Mouse (Mus musculus): ENCODE results near the gene Rbks. TPM values are rescaled to one million over a fixed set of nuclear protein-coding genes. Genes with fewer than 3 reads are reported as not detected.

Gene Rbks
- polyA plus RNA-seq, 1 experiment from 2014 or later, result 3.0 TPM

DNA sequence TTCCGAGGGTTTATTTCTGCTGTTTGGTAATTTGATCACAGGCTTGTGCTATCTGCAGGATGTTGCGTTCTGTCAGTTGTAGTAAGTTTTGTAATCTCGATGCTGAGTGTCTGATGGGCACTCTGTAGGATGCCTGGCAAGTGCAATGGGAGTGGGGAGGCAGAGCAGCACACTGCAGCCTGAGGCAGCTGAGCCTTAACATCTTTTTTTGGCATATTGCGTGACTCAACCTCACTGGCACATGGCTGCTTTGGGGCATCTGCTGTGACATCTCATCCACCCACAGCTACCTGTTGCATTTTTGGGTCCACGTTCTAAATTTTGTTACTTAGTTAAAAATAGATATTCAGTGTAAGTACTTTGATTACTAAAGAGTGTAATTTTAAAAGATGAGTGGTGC, 7.5 kb upstream of the Rbks start:
- Histone ChIP-seq H3K27me3 (no peaks in the 10 kb centered on the region), H3K4me2 (no peak overlapping the region), H3K4me3 (no peak overlapping the region), H3K36me3 (no peaks in the 10 kb centered on the region), H3K9ac (no peak overlapping the region), H3K9me3 (no peaks in the 10 kb centered on the region), H3K4me1 (replicated peaks) (no peaks in the 10 kb centered on the region), H3K27ac (replicated peaks) (no peak overlapping the region)
- ATAC-seq (ENCODE audit: low FRiP score, low read depth), result no peak
- WGBS, result 91% methylated on average over 5 of the region's 5 CpGs

DNA sequence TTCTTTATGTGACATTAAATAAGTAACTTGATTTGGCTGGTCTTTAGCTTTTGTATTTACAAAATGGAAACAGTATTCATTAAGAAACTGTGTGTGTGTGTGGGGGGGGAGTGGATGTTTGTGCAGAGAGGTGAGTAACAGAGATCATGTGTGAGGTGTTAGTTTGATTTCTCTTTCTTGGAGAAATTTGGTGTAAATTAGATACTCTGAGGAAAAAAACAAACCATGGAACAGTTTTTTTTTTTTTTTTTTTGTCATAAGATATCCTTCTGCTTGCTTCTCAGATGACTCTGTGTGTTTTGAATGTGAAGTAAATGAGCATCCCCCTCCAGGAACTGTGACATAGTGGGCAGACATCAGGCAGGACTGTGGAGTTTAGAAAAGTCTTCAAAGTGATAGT, 2.0 kb upstream of the Rbks start:
- no peak for ATAC-seq (ENCODE audit: low FRiP score, low read depth)
- Histone ChIP-seq H3K9me3 (no peaks in the 10 kb centered on the region), H3K4me3 (no peak overlapping the region), H3K36me3 (no peaks in the 10 kb centered on the region), H3K9ac (no peak overlapping the region), H3K27me3 (no peaks in the 10 kb centered on the region), H3K4me2 (no peak overlapping the region), H3K4me1 (replicated peaks) (0 out of 2 replicates have a peak, but pooled peaks cover 11% of the 10 kb centered on the region), H3K27ac (replicated peaks) (no peak overlapping the region)

GRCm38 (mm10) chr5:31698931-31699330, 1.5 kb upstream of the Rbks start:
- ATAC-seq (ENCODE audit: low FRiP score, low read depth), result no peak
- no peaks in the 10 kb centered on the region for H3K9me3 ChIP-seq
- H3K27me3 ChIP-seq, result no peaks in the 10 kb centered on the region
- no peak overlapping the region for H3K27ac ChIP-seq (replicated peaks)
- 39% methylated on average over 4 of the region's 4 CpGs for WGBS
- peak overlapping the region; percentile 87 for H3K4me3 ChIP-seq
- no peak overlapping the region for H3K9ac ChIP-seq
- H3K4me1 ChIP-seq (replicated peaks), result 0 out of 2 replicates have a peak, but pooled peaks cover 11% of the 10 kb centered on the region
- H3K36me3 ChIP-seq, result no peaks in the 10 kb centered on the region
- H3K4me2 ChIP-seq, result peak overlapping the region; percentile 81

GRCm38 (mm10) chr5:31698297-31698726, 885 bp upstream of the Rbks start:
- WGBS, result 5% methylated on average over 16 of the region's 16 CpGs
- peak; percentile 84 for ATAC-seq (ENCODE audit: low FRiP score, low read depth)
- peak overlapping the region; percentile 94 for H3K27ac ChIP-seq (replicated peaks)

DNA sequence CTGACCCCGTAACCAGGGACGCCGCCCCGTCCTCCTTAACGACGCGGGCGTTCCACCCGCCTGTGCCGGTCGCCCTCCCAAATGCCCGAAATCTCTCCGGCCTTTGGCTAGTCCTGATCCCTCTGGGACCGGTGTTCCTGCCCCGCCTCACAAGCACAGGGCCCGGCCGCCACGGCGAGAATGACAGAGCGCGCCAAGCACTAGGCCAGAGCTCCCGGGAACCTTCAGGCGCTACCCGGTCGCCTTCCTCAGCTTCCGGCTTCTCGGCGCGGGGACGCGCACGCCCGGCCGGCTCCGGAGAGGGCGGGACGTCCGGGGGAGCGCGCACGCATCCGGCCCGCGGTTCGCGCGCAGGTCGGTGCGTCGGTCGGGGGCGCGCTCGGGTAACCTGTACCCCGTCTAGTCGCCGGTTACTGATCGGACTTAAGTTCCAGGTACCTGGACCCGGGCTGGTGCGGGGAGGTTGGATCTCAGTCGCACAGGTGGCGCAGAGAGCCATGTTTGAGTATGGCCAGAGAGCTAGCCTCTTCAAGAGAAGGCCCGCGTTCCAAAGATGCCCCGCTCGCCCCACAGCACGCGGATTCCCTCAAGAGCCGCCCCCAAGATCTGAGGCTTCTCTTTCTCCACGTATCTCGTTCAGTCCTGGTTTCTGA, 343 bp upstream of the Rbks start, which contains the start of gene Babam2:
TSS of gene Babam2 (plus strand) at position 41 of the 653 bp plus-strand sequence.
- H3K36me3 ChIP-seq, result no peaks in the 10 kb centered on the region
- H3K27me3 ChIP-seq, result no peaks in the 10 kb centered on the region
- WGBS, result under 1% methylated on average over 70 of the region's 71 CpGs
- H3K27ac ChIP-seq (replicated peaks), result peak within 1 kb of the TSS; percentile 94
- peak within 1 kb of the TSS; percentile 90 for H3K9ac ChIP-seq
- H3K4me3 ChIP-seq, result peak within 1 kb of the TSS; percentile 87
- peak within 1 kb of the TSS; percentile 81 for H3K4me2 ChIP-seq
- peak; percentile 96 for ATAC-seq (ENCODE audit: low FRiP score, low read depth)
- 0 out of 2 replicates have a peak, but pooled peaks cover 11% of the 10 kb centered on the region for H3K4me1 ChIP-seq (replicated peaks)
- no peaks in the 10 kb centered on the region for H3K9me3 ChIP-seq

More at GRCm38 (mm10) chr5:31698297-31698726, 885 bp upstream of the Rbks start:
- Histone ChIP-seq H3K9ac (peak overlapping the region; percentile 90), H3K4me2 (peak overlapping the region; percentile 81), H3K4me3 (peak overlapping the region; percentile 87), H3K9me3 (no peaks in the 10 kb centered on the region), H3K4me1 (replicated peaks) (0 out of 2 replicates have a peak, but pooled peaks cover 11% of the 10 kb centered on the region), H3K27me3 (no peaks in the 10 kb centered on the region), H3K36me3 (no peaks in the 10 kb centered on the region)

DNA sequence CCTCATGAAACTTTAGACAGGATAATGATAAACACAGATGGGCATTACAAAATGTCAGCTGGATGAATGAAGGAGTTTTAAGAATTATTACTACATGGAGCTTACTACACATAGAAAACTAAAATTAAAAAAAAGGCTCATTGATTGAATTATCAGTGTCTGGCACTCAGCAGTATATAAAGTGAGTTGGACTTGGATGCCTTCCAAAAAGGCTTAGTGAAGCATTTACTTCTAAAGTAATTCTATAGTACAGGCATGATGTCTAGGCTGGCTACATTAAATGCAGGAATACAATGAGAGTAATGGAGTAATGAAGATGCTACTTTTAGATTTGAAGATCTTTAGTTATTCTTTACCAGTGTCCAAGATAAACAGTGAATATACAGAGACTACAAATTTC, 4.2 kb downstream of the Rbks start:
- Histone ChIP-seq H3K27me3 (no peaks in the 10 kb centered on the region), H3K4me3 (no peak overlapping the region), H3K4me2 (no peak overlapping the region), H3K27ac (replicated peaks) (no peak overlapping the region), H3K9ac (no peak overlapping the region), H3K36me3 (no peaks in the 10 kb centered on the region), H3K4me1 (replicated peaks) (0 out of 2 replicates have a peak, but pooled peaks cover 5% of the 10 kb centered on the region), H3K9me3 (no peaks in the 10 kb centered on the region)
- no peak for ATAC-seq (ENCODE audit: low FRiP score, low read depth)

GRCm38 (mm10) chr5:31687972-31688371, 9.5 kb downstream of the Rbks start:
- H3K4me2 ChIP-seq, result no peak overlapping the region
- no peak overlapping the region for H3K9ac ChIP-seq
- H3K9me3 ChIP-seq, result no peaks in the 10 kb centered on the region
- no peak for ATAC-seq (ENCODE audit: low FRiP score, low read depth)
- 89% methylated on average over 3 of the region's 3 CpGs for WGBS
- H3K27ac ChIP-seq (replicated peaks), result no peak overlapping the region
- no peak overlapping the region for H3K4me3 ChIP-seq
- H3K27me3 ChIP-seq, result no peaks in the 10 kb centered on the region
- no peaks in the 10 kb centered on the region for H3K4me1 ChIP-seq (replicated peaks)
- H3K36me3 ChIP-seq, result no peaks in the 10 kb centered on the region

DNA sequence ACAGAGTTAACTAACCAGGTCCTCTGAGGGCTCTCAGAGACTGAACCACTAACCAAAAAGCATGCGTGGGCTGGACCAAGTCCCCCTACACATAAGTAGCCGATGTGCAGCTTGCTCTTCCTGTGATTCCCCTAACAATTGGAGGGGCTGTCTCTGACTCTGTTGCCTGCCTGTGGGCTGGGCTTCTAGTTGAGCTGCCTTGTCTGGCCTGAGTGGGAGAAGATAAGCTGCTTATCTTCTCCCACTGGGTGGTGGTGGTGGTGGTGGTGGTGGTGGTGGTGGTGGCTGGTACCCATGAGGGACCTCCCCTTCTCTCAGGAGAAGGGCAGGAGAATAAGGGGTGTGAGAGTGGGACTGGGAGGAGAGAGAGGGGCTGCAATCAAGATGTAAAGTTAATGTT, 11.4 kb downstream of the Rbks start:
- Histone ChIP-seq H3K36me3 (no peaks in the 10 kb centered on the region), H3K27me3 (no peaks in the 10 kb centered on the region), H3K4me3 (no peak overlapping the region), H3K4me2 (no peak overlapping the region), H3K9me3 (no peaks in the 10 kb centered on the region), H3K4me1 (replicated peaks) (no peaks in the 10 kb centered on the region), H3K27ac (replicated peaks) (no peak overlapping the region), H3K9ac (no peak overlapping the region)
- ATAC-seq (ENCODE audit: low FRiP score, low read depth), result no peak
- WGBS, result 64% methylated on average over 2 of the region's 2 CpGs

DNA sequence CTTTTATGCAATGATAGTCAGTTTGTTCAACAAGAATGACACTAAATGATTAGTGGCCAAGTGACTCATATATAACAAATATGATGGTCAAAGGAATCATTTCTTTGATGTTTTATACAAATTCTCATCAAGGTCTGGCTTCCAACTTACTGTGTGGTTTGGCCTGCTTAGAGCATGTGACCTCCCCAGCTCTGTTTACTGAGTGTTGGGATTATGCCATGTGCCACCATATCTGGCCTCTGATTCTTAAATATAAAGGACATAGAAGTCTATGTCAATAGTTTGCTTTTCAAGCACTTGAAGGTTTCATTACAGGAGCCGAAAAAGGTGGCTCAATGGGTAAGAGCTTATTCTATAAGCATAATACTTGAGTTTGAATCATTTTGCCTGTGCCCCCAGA, 15.1 kb downstream of the Rbks start:
- Histone ChIP-seq H3K4me1 (replicated peaks) (no peaks in the 10 kb centered on the region), H3K4me2 (no peak overlapping the region), H3K9ac (no peak overlapping the region), H3K36me3 (no peaks in the 10 kb centered on the region), H3K27ac (replicated peaks) (no peak overlapping the region), H3K9me3 (no peaks in the 10 kb centered on the region), H3K27me3 (no peaks in the 10 kb centered on the region), H3K4me3 (no peak overlapping the region)
- no peak for ATAC-seq (ENCODE audit: low FRiP score, low read depth)
- WGBS, result 91% methylated on average over 1 of the region's 1 CpGs

DNA sequence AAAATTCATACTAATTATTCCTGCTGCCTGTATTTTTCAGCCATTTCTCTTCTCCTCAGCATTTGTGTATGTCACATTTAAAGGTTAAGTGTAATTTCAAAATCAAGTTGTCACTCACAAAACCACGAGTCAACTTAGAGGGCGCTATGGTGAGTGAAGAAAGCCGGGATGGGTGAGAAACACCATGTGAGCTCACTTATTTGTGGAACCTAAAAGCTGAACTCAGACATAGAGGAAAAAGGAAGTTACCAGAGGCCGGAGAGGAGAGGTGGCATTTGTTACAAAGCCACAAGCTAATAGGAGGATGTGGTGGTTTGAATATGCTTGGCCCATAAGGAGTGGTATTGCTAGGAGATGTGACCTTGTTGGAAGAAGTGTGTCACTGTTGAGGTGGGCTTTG, 17.2 kb downstream of the Rbks start:
- no peaks in the 10 kb centered on the region for H3K9me3 ChIP-seq
- H3K9ac ChIP-seq, result no peak overlapping the region
- whole genome bisulfite sequencing, result 81% methylated on average over 4 of the region's 4 CpGs
- no peaks in the 10 kb centered on the region for H3K27me3 ChIP-seq
- H3K36me3 ChIP-seq, result no peaks in the 10 kb centered on the region
- no peak overlapping the region for H3K4me3 ChIP-seq
- no peak overlapping the region for H3K4me2 ChIP-seq
- H3K4me1 ChIP-seq (replicated peaks), result no peaks in the 10 kb centered on the region
- ATAC-seq (ENCODE audit: low FRiP score, low read depth), result no peak
- H3K27ac ChIP-seq (replicated peaks), result no peak overlapping the region

DNA sequence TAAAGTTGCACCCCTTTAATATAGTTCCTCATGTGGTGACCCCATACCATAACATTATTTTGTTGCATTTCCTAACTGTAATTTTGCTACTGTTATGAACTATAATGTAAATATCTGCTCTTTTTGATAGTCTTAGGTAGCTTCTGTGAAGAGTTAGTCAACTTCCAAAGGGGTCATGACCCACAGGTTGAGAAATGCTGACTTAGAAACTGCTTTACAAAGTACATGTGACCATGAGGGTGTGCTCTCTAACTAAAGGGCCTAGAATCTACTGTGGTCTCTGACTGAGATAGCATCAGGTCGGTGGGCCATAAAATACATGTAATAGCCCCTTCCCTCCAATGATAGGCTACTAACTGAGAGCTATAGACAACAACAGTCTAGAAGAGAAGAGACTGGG, 19.4 kb downstream of the Rbks start:
- ATAC-seq (ENCODE audit: low FRiP score, low read depth), result no peak
- no peak overlapping the region for H3K9ac ChIP-seq
- no peaks in the 10 kb centered on the region for H3K9me3 ChIP-seq
- H3K27me3 ChIP-seq, result no peaks in the 10 kb centered on the region
- no peaks in the 10 kb centered on the region for H3K36me3 ChIP-seq
- H3K4me2 ChIP-seq, result no peak overlapping the region
- WGBS, result 92% methylated on average over 1 of the region's 1 CpGs
- no peak overlapping the region for H3K27ac ChIP-seq (replicated peaks)
- H3K4me1 ChIP-seq (replicated peaks), result no peaks in the 10 kb centered on the region
- no peak overlapping the region for H3K4me3 ChIP-seq

- 71% methylated on average over 2 of the region's 2 CpGs for WGBS
Observed at GRCm38 (mm10) chr5:31673431-31673830, 24.0 kb downstream of the Rbks start.

DNA sequence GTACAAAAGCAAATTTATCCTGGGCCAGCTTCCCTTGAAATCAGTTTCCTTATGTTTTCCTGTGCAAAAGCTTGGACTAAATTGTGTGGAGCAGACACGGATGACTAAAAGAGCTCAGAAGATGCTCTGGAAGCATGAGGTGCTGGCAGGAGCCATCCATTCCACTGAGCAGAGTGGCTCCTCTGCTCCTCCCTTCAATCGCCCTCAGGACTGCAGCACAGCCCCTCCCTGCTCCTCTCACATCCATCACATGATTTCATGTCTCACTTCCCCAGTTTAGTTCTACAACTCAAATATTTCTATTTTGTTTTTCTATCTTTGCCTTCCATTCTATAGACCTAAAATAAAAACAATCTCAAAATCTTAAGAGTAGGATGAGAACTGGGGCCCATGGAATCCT, 26.3 kb downstream of the Rbks start:
- no peaks in the 10 kb centered on the region for H3K4me1 ChIP-seq (replicated peaks)
- WGBS, result 73% methylated on average over 2 of the region's 2 CpGs
- H3K4me2 ChIP-seq, result no peak overlapping the region
- no peak overlapping the region for H3K9ac ChIP-seq
- no peak for ATAC-seq (ENCODE audit: low FRiP score, low read depth)
- H3K9me3 ChIP-seq, result no peaks in the 10 kb centered on the region
- no peaks in the 10 kb centered on the region for H3K36me3 ChIP-seq
- no peak overlapping the region for H3K4me3 ChIP-seq
- no peaks in the 10 kb centered on the region for H3K27me3 ChIP-seq
- H3K27ac ChIP-seq (replicated peaks), result no peak overlapping the region

More at GRCm38 (mm10) chr5:31673431-31673830, 24.0 kb downstream of the Rbks start:
- no peak for ATAC-seq (ENCODE audit: low FRiP score, low read depth)
- Histone ChIP-seq H3K27ac (replicated peaks) (no peak overlapping the region), H3K4me1 (replicated peaks) (no peaks in the 10 kb centered on the region), H3K9me3 (no peaks in the 10 kb centered on the region), H3K9ac (no peak overlapping the region), H3K27me3 (no peaks in the 10 kb centered on the region), H3K4me2 (no peak overlapping the region), H3K36me3 (no peaks in the 10 kb centered on the region), H3K4me3 (no peak overlapping the region)
